Mouse (Mus musculus) MEL (cell line): ENCODE results near the gene Itpr1. TPM values are rescaled to one million over a fixed set of nuclear protein-coding genes. Genes with fewer than 3 reads are reported as not detected.

ENCODE experiments used
- DNase-seq: peaks from one replicate; pipeline ENCODE4 v3.0.0; 2011; ENCODE audit warnings: low read depth, low spot score
- H3K27ac ChIP-seq: 2 replicates; pipeline ENCODE4 v1.5.1; 2012; ENCODE audit warnings: low read depth, mild to moderate bottlenecking, control low read depth, low read length, moderate library complexity; ENCODE audit not compliant: control insufficient read depth
- H3K27me3 ChIP-seq, 2 experiments: fragments of 150-350 bp in 1 of 2; sonication (generic) in 1 of 2; 2 replicates each; pipeline ENCODE4 v1.6.1; 2012; ENCODE audit warnings: low read length in 2 of 2, mild to moderate bottlenecking in 2 of 2, improper control_type of control experiment in 1 of 2, moderate library complexity in 1 of 2; ENCODE audit not compliant: insufficient read depth in 2 of 2, control insufficient read depth in 1 of 2
- H3K36me3 ChIP-seq, 2 experiments: 2 replicates each; pipeline ENCODE4 v1.6.1; 2012 to 2014; ENCODE audit warnings: low read length in 2 of 2, improper control_type of control experiment in 1 of 2, inconsistent platforms in 1 of 2, mild to moderate bottlenecking in 1 of 2; ENCODE audit not compliant: insufficient read depth in 2 of 2, control insufficient read depth in 1 of 2
- H3K4me1 ChIP-seq, 2 experiments: fragments of 150-350 bp in 1 of 2; sonication (generic) in 1 of 2; 2 replicates each; pipeline ENCODE4 v1.6.1; 2012; ENCODE audit warnings: low read length in 2 of 2, improper control_type of control experiment in 1 of 2, mild to moderate bottlenecking in 1 of 2; ENCODE audit not compliant: insufficient read depth in 2 of 2, control insufficient read depth in 1 of 2
- H3K4me3 ChIP-seq, 2 experiments: fragments of 150-350 bp in 1 of 2; sonication (generic) in 1 of 2; 2 replicates each; pipeline ENCODE4 v1.5.1; 2012; ENCODE audit warnings: low read depth in 2 of 2, low read length in 2 of 2, mild to moderate bottlenecking in 2 of 2, moderate library complexity in 2 of 2, control low read depth in 1 of 2, improper control_type of control experiment in 1 of 2; ENCODE audit not compliant: control insufficient read depth in 1 of 2, insufficient read depth in 1 of 2
- H3K79me2 ChIP-seq: 2 replicates; pipeline ENCODE4 v1.6.1; 2012; ENCODE audit warnings: mild to moderate bottlenecking, low read length, moderate library complexity; ENCODE audit not compliant: control insufficient read depth, poor library complexity, insufficient read depth
- H3K9ac ChIP-seq: 2 replicates; pipeline ENCODE4 v1.6.1; 2012; ENCODE audit warnings: low read depth, mild to moderate bottlenecking, control low read depth, low read length, moderate library complexity; ENCODE audit not compliant: control insufficient read depth, poor library complexity, severe bottlenecking
- H3K9me3 ChIP-seq: fragments of 150-350 bp; sonication (generic); replicated peaks from 2 replicates; pipeline ENCODE4 v1.6.1; 2012; ENCODE audit warnings: mild to moderate bottlenecking, low read length, improper control_type of control experiment, moderate library complexity; ENCODE audit not compliant: insufficient read depth
- CTCF ChIP-seq, 3 experiments: IDR thresholded peaks in 2 of 3; conservative IDR thresholded peaks in 1 of 3; 2 replicates each; pipeline ENCODE4 v1.5.1; 2011 to 2012; ENCODE audit warnings: low read length in 3 of 3, low read depth in 2 of 3, mild to moderate bottlenecking in 2 of 3, improper control_type of control experiment in 1 of 3, inconsistent platforms in 1 of 3, mixed read lengths in 1 of 3, moderate library complexity in 1 of 3; ENCODE audit not compliant: control insufficient read depth in 1 of 3, insufficient read depth in 1 of 3, poor library complexity in 1 of 3, severe bottlenecking in 1 of 3
- E2F4 ChIP-seq: IDR thresholded peaks from 2 replicates; pipeline ENCODE4 v1.6.1; 2011; ENCODE audit warnings: low read depth, low read length, improper control_type of control experiment, borderline replicate concordance
- EP300 ChIP-seq, 2 experiments: IDR thresholded peaks; 2 replicates each; pipeline ENCODE4 v1.6.1; 2011; ENCODE audit warnings: improper control_type of control experiment in 2 of 2, low read length in 2 of 2, low read depth in 1 of 2, mild to moderate bottlenecking in 1 of 2
- GATA1 ChIP-seq: IDR thresholded peaks from 2 replicates; pipeline ENCODE4 v1.6.1; 2011; ENCODE audit warnings: low read depth, low read length, improper control_type of control experiment
- HCFC1 ChIP-seq: IDR thresholded peaks from 2 replicates; pipeline ENCODE4 v1.6.1; 2012; ENCODE audit warnings: low read depth, mild to moderate bottlenecking, inconsistent platforms, low read length, improper control_type of control experiment, moderate library complexity
- JUND ChIP-seq: IDR thresholded peaks from 2 replicates; pipeline ENCODE4 v1.6.1; 2011; ENCODE audit warnings: low read depth, mild to moderate bottlenecking, improper control_type of control experiment, low read length
- MAX ChIP-seq: IDR thresholded peaks from 2 replicates; pipeline ENCODE4 v1.6.1; 2011; ENCODE audit warnings: low read length, improper control_type of control experiment
- MEF2A ChIP-seq: IDR thresholded peaks from 2 replicates; pipeline ENCODE4 v1.6.1; 2014; ENCODE audit warnings: low read depth, mild to moderate bottlenecking, inconsistent platforms, low read length, improper control_type of control experiment; ENCODE audit not compliant: poor library complexity, insufficient replicate concordance, severe bottlenecking; ENCODE audit errors: extremely low read depth
- MYB ChIP-seq: IDR thresholded peaks from 2 replicates; pipeline ENCODE4 v1.6.1; 2011; ENCODE audit warnings: mild to moderate bottlenecking, low read depth, low read length, improper control_type of control experiment
- NELFE ChIP-seq: IDR thresholded peaks from 2 replicates; pipeline ENCODE4 v1.6.1; 2011; ENCODE audit warnings: low read depth, low read length, improper control_type of control experiment
- RAD21 ChIP-seq: IDR thresholded peaks from 2 replicates; pipeline ENCODE4 v1.6.1; 2011; ENCODE audit warnings: mild to moderate bottlenecking, low read depth, low read length, improper control_type of control experiment
- SIN3A ChIP-seq: IDR thresholded peaks from 2 replicates; pipeline ENCODE4 v1.6.1; 2012; ENCODE audit warnings: low read length, improper control_type of control experiment, inconsistent platforms
- TAL1 ChIP-seq: IDR thresholded peaks from 2 replicates; pipeline ENCODE4 v1.6.1; 2012; ENCODE audit warnings: mild to moderate bottlenecking, inconsistent platforms, low read length, moderate library complexity, mixed read lengths
- TBP ChIP-seq: IDR thresholded peaks from 2 replicates; pipeline ENCODE4 v1.8.0; 2011; ENCODE audit warnings: low read depth, low read length, improper control_type of control experiment
- USF2 ChIP-seq, 2 experiments: IDR thresholded peaks; 2 replicates each; pipeline ENCODE4 v1.6.1; 2011 to 2012; ENCODE audit warnings: improper control_type of control experiment in 2 of 2, low read length in 2 of 2, borderline replicate concordance in 1 of 2, inconsistent platforms in 1 of 2, low read depth in 1 of 2, mild to moderate bottlenecking in 1 of 2; ENCODE audit not compliant: insufficient read depth in 1 of 2
- ZKSCAN1 ChIP-seq: IDR thresholded peaks from 2 replicates; pipeline ENCODE4 v1.6.1; 2012; ENCODE audit warnings: low read depth, mild to moderate bottlenecking, inconsistent platforms, low read length, improper control_type of control experiment, moderate library complexity
- ZMIZ1 ChIP-seq: IDR thresholded peaks from 2 replicates; pipeline ENCODE4 v1.6.1; 2012; ENCODE audit warnings: low read depth, mild to moderate bottlenecking, inconsistent platforms, low read length, improper control_type of control experiment, moderate library complexity
- ZNF384 ChIP-seq: IDR thresholded peaks from 2 replicates; pipeline ENCODE4 v1.6.1; 2012; ENCODE audit warnings: low read depth, mild to moderate bottlenecking, inconsistent platforms, low read length, improper control_type of control experiment
- polyA plus RNA-seq, 2 experiments: library from polyadenylated mRNA; stranded (reverse) in 1 of 2; unstranded in 1 of 2; fragments of >175 nt in 1 of 2; fragments of >200 nt in 1 of 2; gene quantifications; 2 replicates each; pipeline versions ENCODE4 v1.2.1 to v1.2.4; 2012; ENCODE audit warnings: low replicate concordance in 2 of 2, low read depth in 1 of 2; ENCODE audit not compliant: insufficient read length in 2 of 2, insufficient read depth in 1 of 2, missing spikeins in 1 of 2
- total RNA-seq: library from RNA; depleted of rRNA; stranded (reverse); fragments of 300-350 nt; gene quantifications from 2 replicates; pipeline ENCODE4 v1.2.3, GENCODE M21; 2012

Gene Itpr1
- total and polyA plus RNA-seq, 3 experiments = 15.6 to 19.0 TPM; not detected in 1

DNA sequence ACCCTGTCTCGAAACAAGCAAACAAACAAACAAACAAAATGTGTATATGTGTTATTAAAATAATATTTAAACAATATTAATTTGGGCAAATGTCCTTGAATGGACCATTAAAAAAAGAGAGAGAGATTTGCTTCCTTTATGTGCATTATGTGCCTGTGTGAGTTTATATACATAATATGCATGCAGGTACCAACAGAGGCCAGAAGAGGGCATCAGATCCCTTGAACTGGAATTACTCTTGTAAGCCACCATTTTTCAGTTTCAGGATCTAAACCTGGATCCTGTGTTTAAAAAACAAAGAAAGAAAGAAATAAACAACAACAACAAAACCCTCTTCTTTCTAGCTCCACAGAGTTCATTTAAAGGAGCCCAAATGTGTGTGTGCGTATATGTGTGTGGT is 228.4 kb downstream of the Itpr1 start:
- Histone ChIP-seq H3K4me3 (no peak overlapping the region), H3K9me3 (no peaks in the 10 kb centered on the region), H3K4me1 (no peaks in the 10 kb centered on the region), H3K27ac (no peak overlapping the region), H3K27me3 (no peaks in the 10 kb centered on the region), H3K79me2 (no peaks in the 10 kb centered on the region), H3K9ac (no peak overlapping the region), H3K36me3 (no peaks in the 10 kb centered on the region)
- TF ChIP-seq CTCF (IDR thresholded peaks at IDR 0.05 in 2 of 3, conservative IDR thresholded peaks at IDR 0.05 in 1 of 3; ENCODE audit: control insufficient read depth in 1 of 3, insufficient read depth in 1 of 3, low read depth in 2 of 3, low read length in 3 of 3, poor library complexity in 1 of 3, severe bottlenecking in 1 of 3) = peak in 1 of 3 experiments; percentile 4; a peak in 1 of 6 replicates
- TF ChIP-seq MAX = no peak
- peak; percentile 12 for DNase-seq

GRCm38 (mm10) chr6:108442291-108442690 is 229.4 kb downstream of the Itpr1 start:
- no peak overlapping the region for H3K27ac ChIP-seq
- no peaks in the 10 kb centered on the region for H3K79me2 ChIP-seq
- H3K27me3 ChIP-seq = no peaks in the 10 kb centered on the region
- H3K9ac ChIP-seq = no peak overlapping the region
- no peaks in the 10 kb centered on the region for H3K36me3 ChIP-seq
- no peak overlapping the region for H3K4me3 ChIP-seq
- TF ChIP-seq TAL1 (no peak), E2F4 (no peak), GATA1 (no peak), EP300 (IDR thresholded peaks at IDR 0.05; ENCODE audit: low read depth in 1 of 2, low read length in 2 of 2) (no peak), SIN3A (no peak), USF2 (IDR thresholded peaks at IDR 0.05; ENCODE audit: borderline replicate concordance in 1 of 2, insufficient read depth in 1 of 2, low read depth in 1 of 2, low read length in 2 of 2) (no peak), JUND (no peak), ZNF384 (no peak), TBP (no peak), RAD21 (no peak), ZMIZ1 (no peak), NELFE (no peak), MEF2A (no peak), ZKSCAN1 (no peak), MYB (no peak), HCFC1 (no peak)
- H3K9me3 ChIP-seq = no peaks in the 10 kb centered on the region
- DNase-seq = no peak
- no peaks in the 10 kb centered on the region for H3K4me1 ChIP-seq
